Mouse (Mus musculus): ENCODE results near the gene Ybx2. TPM values are rescaled to one million over a fixed set of nuclear protein-coding genes. Genes with fewer than 3 reads are reported as not detected.

Ybx2 gene
- polyA plus RNA-seq, 1 experiment from 2014 or later, result 6.3 TPM

DNA sequence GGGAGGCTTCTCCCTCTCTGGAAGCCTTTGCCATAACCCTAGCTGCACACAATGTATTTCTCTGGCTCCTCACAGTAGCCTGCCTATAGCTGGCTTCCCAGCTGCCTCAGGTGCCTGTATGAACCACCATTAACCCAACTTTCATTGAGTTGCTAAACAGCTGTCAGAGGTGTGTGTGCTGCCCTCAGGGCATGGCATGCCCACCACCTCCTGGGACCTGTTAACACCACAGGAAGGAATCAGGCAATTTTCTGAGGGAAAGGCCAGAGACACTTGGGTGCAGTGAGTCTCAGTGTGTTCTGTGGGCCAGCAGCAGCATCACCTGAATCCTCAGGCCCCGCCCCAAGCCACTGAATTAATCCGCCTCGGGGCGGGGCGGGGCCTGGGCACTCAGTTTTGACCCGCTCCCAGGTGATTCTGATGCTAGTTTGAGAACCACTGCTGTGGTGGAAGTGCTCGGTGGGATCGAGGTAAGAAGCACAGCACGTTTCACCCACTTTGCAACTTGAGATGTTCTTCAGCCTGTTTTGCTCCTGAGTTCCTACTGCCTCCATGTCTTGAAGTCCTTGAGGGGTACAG, 2.9 kb downstream of the Ybx2 start:
- Histone ChIP-seq H3K36me3 (peaks cover 16% of the 10 kb centered on the region), H3K4me2 (no peak overlapping the region), H3K4me3 (replicated peaks) (no peak overlapping the region), H3K27me3 (peaks cover 34% of the 10 kb centered on the region), H3K4me1 (peaks cover 54% of the 10 kb centered on the region), H3K27ac (0 out of 2 replicates have a peak overlapping the region, but pooled peaks have one; percentile 37), H3K9ac (no peak overlapping the region), H3K9me3 (replicated peaks) (no peaks in the 10 kb centered on the region)
- 32% methylated on average over 9 of the region's 9 CpGs for WGBS
- no peak for ATAC-seq (replicated peaks; ENCODE audit: low FRiP score)

GRCm38 (mm10) chr11:69939181-69939580, 3.6 kb downstream of the Ybx2 start:
- no peak for ATAC-seq (replicated peaks; ENCODE audit: low FRiP score)
- peaks cover 34% of the 10 kb centered on the region for H3K27me3 ChIP-seq
- H3K36me3 ChIP-seq, result peaks cover 22% of the 10 kb centered on the region
- no peak overlapping the region for H3K4me2 ChIP-seq
- no peak overlapping the region for H3K4me3 ChIP-seq (replicated peaks)
- no peak overlapping the region for H3K9ac ChIP-seq
- H3K27ac ChIP-seq, result no peak overlapping the region
- WGBS, result 54% methylated on average over 5 of the region's 5 CpGs
- peaks cover 51% of the 10 kb centered on the region for H3K4me1 ChIP-seq
- no peaks in the 10 kb centered on the region for H3K9me3 ChIP-seq (replicated peaks)

GRCm38 (mm10) chr11:69939731-69940130, 4.1 kb downstream of the Ybx2 start:
- no peaks in the 10 kb centered on the region for H3K9me3 ChIP-seq (replicated peaks)
- WGBS, result 94% methylated on average over 17 of the region's 17 CpGs
- H3K27ac ChIP-seq, result no peak overlapping the region
- peaks cover 33% of the 10 kb centered on the region for H3K27me3 ChIP-seq
- H3K36me3 ChIP-seq, result peaks cover 27% of the 10 kb centered on the region
- ATAC-seq (replicated peaks; ENCODE audit: low FRiP score), result no peak
- H3K4me3 ChIP-seq (replicated peaks), result no peak overlapping the region
- H3K9ac ChIP-seq, result no peak overlapping the region
- peaks cover 45% of the 10 kb centered on the region for H3K4me1 ChIP-seq
- no peak overlapping the region for H3K4me2 ChIP-seq

GRCm38 (mm10) chr11:69940962-69941361, 5.4 kb downstream of the Ybx2 start:
- H3K9ac ChIP-seq, result no peak overlapping the region
- ATAC-seq (replicated peaks; ENCODE audit: low FRiP score), result no peak
- H3K27ac ChIP-seq, result no peak overlapping the region
- peaks cover 26% of the 10 kb centered on the region for H3K27me3 ChIP-seq
- no peaks in the 10 kb centered on the region for H3K9me3 ChIP-seq (replicated peaks)
- H3K4me2 ChIP-seq, result no peak overlapping the region
- H3K4me1 ChIP-seq, result peaks cover 40% of the 10 kb centered on the region
- WGBS, result 72% methylated on average over 4 of the region's 4 CpGs
- peaks cover 35% of the 10 kb centered on the region for H3K36me3 ChIP-seq
- H3K4me3 ChIP-seq (replicated peaks), result no peak overlapping the region

- H3K4me2 ChIP-seq, result no peak overlapping the region
- H3K9ac ChIP-seq, result no peak overlapping the region
- no peaks in the 10 kb centered on the region for H3K27me3 ChIP-seq
- 66% methylated on average over 13 of the region's 13 CpGs for WGBS
- no peaks in the 10 kb centered on the region for H3K9me3 ChIP-seq (replicated peaks)
- peaks cover 37% of the 10 kb centered on the region for H3K4me1 ChIP-seq
- no peak overlapping the region for H3K27ac ChIP-seq
- no peak for ATAC-seq (replicated peaks; ENCODE audit: low FRiP score)
- H3K36me3 ChIP-seq, result peaks cover 33% of the 10 kb centered on the region
- H3K4me3 ChIP-seq (replicated peaks), result no peak overlapping the region
Measured at GRCm38 (mm10) chr11:69945216-69945615, 9.6 kb downstream of the Ybx2 start.

DNA sequence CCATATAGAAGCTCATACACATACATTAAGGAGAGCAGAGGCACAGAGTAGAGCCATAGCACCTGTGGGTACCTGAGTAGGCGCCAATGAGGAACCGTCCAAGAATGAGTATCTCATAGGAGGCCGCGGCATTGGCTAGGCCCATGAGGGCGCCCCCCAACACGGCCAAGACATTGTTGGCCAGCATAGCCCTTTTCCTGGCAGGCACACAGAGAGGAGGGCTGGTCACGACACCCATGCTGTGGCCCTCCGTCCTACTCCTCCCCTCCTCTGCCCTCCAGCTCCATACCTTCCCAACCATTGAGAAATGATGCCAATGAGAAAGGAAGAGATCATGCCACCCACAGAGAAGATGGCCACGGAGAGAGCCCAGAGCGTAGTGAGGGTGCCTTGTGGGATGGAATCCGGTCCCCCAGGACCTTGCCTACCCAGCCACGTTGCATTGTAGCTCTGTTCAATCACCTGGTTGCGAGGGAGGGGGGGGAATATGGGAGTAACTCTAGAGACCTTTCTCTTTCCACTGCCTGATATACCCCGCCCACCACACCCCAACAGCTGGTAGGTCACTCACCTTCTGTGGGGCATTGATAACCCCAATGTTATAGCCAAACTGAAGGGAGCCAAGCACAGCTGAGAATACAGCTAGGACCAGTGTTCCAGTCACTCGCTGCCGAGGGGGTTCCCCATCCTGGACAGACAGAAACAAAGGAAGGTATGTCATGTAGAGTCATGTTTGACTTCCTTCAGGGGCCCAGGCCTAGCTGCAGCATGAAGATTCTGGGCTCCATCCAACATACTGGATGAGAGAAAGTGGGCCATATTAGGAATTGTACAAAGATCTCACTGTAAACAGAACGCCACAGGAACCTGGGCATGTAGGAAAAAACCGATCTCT, 10.6 kb downstream of the Ybx2 start:
- no peaks in the 10 kb centered on the region for H3K9me3 ChIP-seq (replicated peaks)
- peaks cover 31% of the 10 kb centered on the region for H3K36me3 ChIP-seq
- peaks cover 37% of the 10 kb centered on the region for H3K4me1 ChIP-seq
- peaks cover 3% of the 10 kb centered on the region; the same call in 1 of the 2 replicates for H3K27me3 ChIP-seq
- peak overlapping the region; percentile 62; the same call in 1 of the 2 replicates for H3K9ac ChIP-seq
- peak overlapping the region; percentile 69 for H3K4me2 ChIP-seq
- 90% methylated on average over 18 of the region's 18 CpGs for WGBS
- peak overlapping the region; percentile 94 for H3K27ac ChIP-seq
- H3K4me3 ChIP-seq (replicated peaks), result peak overlapping the region; percentile 63
- ATAC-seq (replicated peaks; ENCODE audit: low FRiP score), result no peak

DNA sequence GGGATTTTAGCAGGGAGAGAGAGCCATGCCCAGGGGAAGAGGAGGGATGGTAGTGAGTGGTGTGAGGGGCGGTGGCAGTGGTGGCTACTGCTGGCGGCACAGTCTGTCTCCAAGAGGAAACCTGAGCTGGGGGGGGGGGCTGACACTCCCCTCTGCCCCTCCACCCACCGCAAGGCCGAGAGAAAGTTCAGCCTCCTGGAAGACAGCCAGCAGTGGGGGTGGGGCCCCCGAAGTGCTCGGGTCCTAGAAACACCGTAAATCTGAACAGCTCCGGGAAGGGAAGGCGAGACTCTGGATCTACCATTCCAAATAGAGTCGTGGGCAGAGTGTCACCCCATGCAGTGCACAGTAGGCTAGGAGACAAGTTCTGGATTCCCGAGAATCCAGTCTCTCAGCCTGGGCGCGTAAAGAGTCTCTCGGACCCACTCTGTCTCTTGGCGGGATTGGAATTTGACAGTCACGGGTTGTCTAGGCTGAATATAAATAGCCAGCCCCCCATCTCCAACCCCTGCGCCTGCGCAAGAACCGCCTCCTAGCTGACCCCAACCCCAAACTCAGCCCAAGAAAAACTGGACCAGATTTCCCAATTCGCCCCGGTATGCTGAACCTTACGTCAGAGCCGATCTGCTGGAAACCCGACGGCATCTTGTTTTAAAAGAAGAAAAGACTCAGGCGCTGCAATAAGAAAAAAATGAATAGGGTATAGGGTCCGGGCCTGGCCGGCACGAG, 11.9 kb downstream of the Ybx2 start:
- Histone ChIP-seq H3K27ac (peak overlapping the region; percentile 94), H3K9ac (peak overlapping the region; percentile 62), H3K4me3 (replicated peaks) (peak overlapping the region; percentile 63), H3K27me3 (peaks cover 9% of the 10 kb centered on the region), H3K9me3 (replicated peaks) (no peaks in the 10 kb centered on the region), H3K4me1 (peaks cover 37% of the 10 kb centered on the region), H3K4me2 (peak overlapping the region; percentile 69), H3K36me3 (peaks cover 28% of the 10 kb centered on the region)
- peak; percentile 54 for ATAC-seq (replicated peaks; ENCODE audit: low FRiP score)
- WGBS, result 2% methylated on average over 29 of the region's 29 CpGs

DNA sequence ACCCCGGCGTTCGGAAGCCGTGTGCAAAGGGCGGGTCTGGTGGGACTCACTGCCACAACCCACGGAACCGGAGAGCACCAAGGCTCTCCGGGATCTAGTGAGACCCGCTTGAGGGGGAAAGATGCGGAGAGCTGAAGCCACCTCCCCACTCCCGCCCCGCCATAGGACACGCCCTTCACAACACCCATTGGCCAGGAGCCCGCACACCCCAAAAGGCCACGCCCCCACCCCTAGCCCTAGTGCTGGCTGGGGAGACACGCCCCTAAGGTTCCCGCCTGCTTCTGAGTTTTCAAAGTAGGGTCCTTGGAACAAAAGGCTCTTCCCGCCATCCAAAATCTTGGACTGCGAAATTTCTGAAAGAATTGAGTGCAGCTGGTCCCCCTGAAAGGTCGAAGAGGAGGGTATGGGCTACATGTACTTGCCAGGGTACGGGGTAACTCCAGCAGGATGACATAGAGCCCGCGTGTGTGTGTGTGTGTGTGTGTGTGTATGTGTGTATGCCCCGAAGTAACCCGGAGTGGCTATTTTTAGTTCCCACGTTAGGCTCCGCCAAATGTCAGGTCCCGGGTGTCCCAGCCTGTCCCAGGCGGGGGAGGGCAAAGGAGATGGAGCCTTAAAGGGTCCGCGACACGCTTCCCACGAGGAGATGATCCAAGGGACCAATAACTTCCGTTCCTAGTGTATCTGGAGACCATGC, 12.6 kb downstream of the Ybx2 start, which contains the start of gene Slc2a4:
Gene Slc2a4, minus strand, starts transcription at position 123 of the 697 bp plus-strand sequence.
- WGBS, result under 1% methylated on average over 34 of the region's 34 CpGs
- Histone ChIP-seq H3K4me1 (peaks cover 37% of the 10 kb centered on the region), H3K9ac (peak within 1 kb of the TSS; percentile 62), H3K36me3 (peaks cover 22% of the 10 kb centered on the region), H3K27ac (peak within 1 kb of the TSS; percentile 94), H3K4me3 (replicated peaks) (peak within 1 kb of the TSS; percentile 63), H3K9me3 (replicated peaks) (no peaks in the 10 kb centered on the region), H3K4me2 (peak within 1 kb of the TSS; percentile 69), H3K27me3 (peaks cover 12% of the 10 kb centered on the region)
- peak; percentile 93 for ATAC-seq (replicated peaks; ENCODE audit: low FRiP score)

GRCm38 (mm10) chr11:69948763-69949150, 13.2 kb downstream of the Ybx2 start:
- under 1% methylated on average over 14 of the region's 14 CpGs for WGBS
- peaks cover 12% of the 10 kb centered on the region for H3K27me3 ChIP-seq
- peaks cover 18% of the 10 kb centered on the region for H3K36me3 ChIP-seq
- ATAC-seq (replicated peaks; ENCODE audit: low FRiP score), result peak; percentile 53
- peak overlapping the region; percentile 69 for H3K4me2 ChIP-seq
- H3K9me3 ChIP-seq (replicated peaks), result no peaks in the 10 kb centered on the region
- peak overlapping the region; percentile 94 for H3K27ac ChIP-seq
- peak overlapping the region; percentile 63 for H3K4me3 ChIP-seq (replicated peaks)
- peaks cover 37% of the 10 kb centered on the region for H3K4me1 ChIP-seq
- H3K9ac ChIP-seq, result peak overlapping the region; percentile 62

DNA sequence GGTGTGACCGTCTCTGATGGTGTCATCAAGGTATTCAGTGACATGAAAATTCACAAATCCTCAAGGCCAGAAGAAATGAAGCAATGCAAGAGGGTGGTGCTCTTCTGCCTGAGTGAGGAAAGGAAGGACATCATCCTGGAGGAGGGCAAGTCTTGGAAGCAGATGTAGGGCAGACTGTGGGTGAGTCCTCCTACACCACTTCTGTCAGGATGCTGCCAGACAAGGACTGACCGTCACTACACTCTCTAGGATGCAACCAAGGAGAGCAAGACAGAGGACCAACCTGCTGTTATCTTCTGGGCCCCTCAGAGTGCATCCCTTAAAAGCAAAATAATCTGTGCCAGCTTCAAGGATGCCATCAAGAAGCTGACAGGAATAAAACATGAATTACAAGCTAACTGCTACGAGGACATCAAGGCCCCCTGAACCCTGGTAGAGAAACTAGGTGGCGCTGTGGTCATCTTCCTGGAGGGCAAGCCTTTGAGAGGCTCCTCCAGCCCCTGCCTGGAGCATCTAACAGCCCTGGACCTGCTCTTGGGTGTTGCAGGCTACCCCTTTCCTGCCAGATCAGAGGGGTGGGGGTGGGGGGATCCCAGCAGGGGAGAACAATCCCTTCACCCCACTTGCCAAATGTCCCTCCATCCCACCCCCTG, 15.3 kb downstream of the Ybx2 start:
- no peak for ATAC-seq (replicated peaks; ENCODE audit: low FRiP score)
- H3K4me2 ChIP-seq, result no peak overlapping the region
- H3K9me3 ChIP-seq (replicated peaks), result no peaks in the 10 kb centered on the region
- no peak overlapping the region for H3K4me3 ChIP-seq (replicated peaks)
- no peak overlapping the region for H3K27ac ChIP-seq
- peaks cover 15% of the 10 kb centered on the region for H3K27me3 ChIP-seq
- H3K4me1 ChIP-seq, result peaks cover 30% of the 10 kb centered on the region
- 42% methylated on average over 4 of the region's 4 CpGs for WGBS
- H3K36me3 ChIP-seq, result no peaks in the 10 kb centered on the region
- H3K9ac ChIP-seq, result no peak overlapping the region

GRCm38 (mm10) chr11:69952274-69952673, 16.7 kb downstream of the Ybx2 start:
- Histone ChIP-seq H3K4me1 (peaks cover 18% of the 10 kb centered on the region), H3K9ac (no peak overlapping the region), H3K4me2 (no peak overlapping the region), H3K4me3 (replicated peaks) (no peak overlapping the region), H3K27me3 (peaks cover 15% of the 10 kb centered on the region), H3K27ac (no peak overlapping the region), H3K9me3 (replicated peaks) (no peaks in the 10 kb centered on the region), H3K36me3 (no peaks in the 10 kb centered on the region)
- WGBS, result 43% methylated on average over 1 of the region's 1 CpGs
- no peak for ATAC-seq (replicated peaks; ENCODE audit: low FRiP score)
